Mouse (Mus musculus) G1E (cell line): ENCODE measurements around the gene Cyfip2. TPM values are rescaled to one million over a fixed set of nuclear protein-coding genes. Genes with fewer than 3 reads are reported as not detected.

Experiments
- ATAC-seq: 2 replicates; pipeline ENCODE4 v1.8.0; 2016; ENCODE audit warnings: mild to moderate bottlenecking; ENCODE audit not compliant: insufficient number of reproducible peaks, poor library complexity, low FRiP score, severe bottlenecking; ENCODE audit errors: extremely low read depth
- DNase-seq: peaks from one replicate; pipeline ENCODE4 v3.0.0; 2012; ENCODE audit warnings: low spot score
- H3K27me3 ChIP-seq: 2 replicates; pipeline ENCODE4 v1.6.1; 2012; ENCODE audit warnings: mild to moderate bottlenecking, low read length, inconsistent platforms; ENCODE audit not compliant: insufficient read depth
- H3K36me3 ChIP-seq: replicated peaks from 2 replicates; pipeline ENCODE3; 2012; ENCODE audit warnings: mild to moderate bottlenecking, inconsistent platforms
- H3K4me1 ChIP-seq: 2 replicates; pipeline ENCODE4 v1.6.1; 2012; ENCODE audit warnings: low read depth, low read length, inconsistent platforms, mixed read lengths; ENCODE audit not compliant: insufficient read depth
- H3K4me3 ChIP-seq: 2 replicates; pipeline ENCODE4 v1.5.1; 2012; ENCODE audit warnings: low read depth, mild to moderate bottlenecking, inconsistent platforms, low read length, moderate library complexity, mixed read lengths
- H3K9me3 ChIP-seq: replicated peaks from 2 replicates; pipeline ENCODE4 v1.6.1; 2012; ENCODE audit warnings: inconsistent platforms
- CTCF ChIP-seq: IDR thresholded peaks from 2 replicates; pipeline ENCODE4 v1.5.1; 2012; ENCODE audit warnings: low read depth, low read length, inconsistent platforms, mixed read lengths
- GATA1 ChIP-seq: IDR thresholded peaks from 2 replicates; pipeline ENCODE4 v1.6.1; 2012; ENCODE audit warnings: borderline replicate concordance, low read length, inconsistent platforms, mixed read lengths
- GATA2 ChIP-seq: IDR thresholded peaks from 2 replicates; pipeline ENCODE4 v1.6.1; 2012; ENCODE audit warnings: low read depth, low read length, inconsistent platforms, borderline replicate concordance
- POLR2AphosphoS5 ChIP-seq: IDR thresholded peaks from 2 replicates; pipeline ENCODE4 v1.6.1; 2012; ENCODE audit warnings: low read depth, low read length, inconsistent platforms; ENCODE audit not compliant: insufficient replicate concordance
- TAL1 ChIP-seq: conservative IDR thresholded peaks from 2 replicates; pipeline ENCODE4 v1.6.1; 2012; ENCODE audit warnings: low read depth, low read length, inconsistent platforms, mixed read lengths
- polyA plus RNA-seq: library from polyadenylated mRNA; stranded (reverse); fragments of >175 nt; gene quantifications from 2 replicates; pipeline ENCODE4 v1.2.3, GENCODE M21; 2012
- total RNA-seq, 2 experiments: library from RNA; stranded (forward) in 1 of 2; stranded (reverse) in 1 of 2; fragments of 200-1000 nt in 1 of 2; fragments of >200 nt in 1 of 2; fragmentation: Nextera tagmentation in 1 of 2; gene quantifications; 2 replicates each; pipeline ENCODE4 v1.2.3; 2014 to 2017

Cyfip2 gene
- total and polyA plus RNA-seq, 3 experiments: 1.3 to 2.9 (median 2.4) TPM

DNA sequence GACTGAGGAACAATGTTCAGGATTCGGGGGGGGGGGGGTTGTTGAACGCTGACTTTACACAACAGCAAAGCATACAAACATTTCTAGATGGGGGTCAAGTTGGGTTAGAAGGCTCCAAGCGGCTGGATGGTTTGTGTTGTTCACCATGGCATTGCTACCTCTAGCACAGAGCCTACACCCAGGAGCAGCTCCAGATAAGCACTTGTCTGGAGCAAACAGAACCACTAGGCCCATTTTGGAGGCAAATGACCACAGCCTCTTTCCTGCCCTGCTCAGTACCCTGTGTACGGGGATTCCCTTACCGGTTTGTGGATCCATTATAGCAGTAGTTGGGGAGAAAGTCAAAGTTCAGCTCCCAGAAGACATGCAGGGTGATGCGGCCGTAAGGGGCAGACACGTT, 70.7 kb downstream of the Cyfip2 start:
- TF ChIP-seq GATA1 (no peak), POLR2AphosphoS5 (no peak), CTCF (no peak), GATA2 (no peak), TAL1 (no peak)
- Histone ChIP-seq H3K4me1 (no peaks in the 10 kb centered on the region), H3K4me3 (no peak overlapping the region), H3K36me3 (no peaks in the 10 kb centered on the region), H3K27me3 (no peaks in the 10 kb centered on the region), H3K9me3 (no peaks in the 10 kb centered on the region)
- no peak for ATAC-seq
- no peak for DNase-seq

GRCm38 (mm10) chr11:46241150-46241673, 71.4 kb downstream of the Cyfip2 start:
- Histone ChIP-seq H3K27me3 (no peaks in the 10 kb centered on the region), H3K9me3 (no peaks in the 10 kb centered on the region), H3K36me3 (no peaks in the 10 kb centered on the region), H3K4me3 (no peak overlapping the region), H3K4me1 (no peaks in the 10 kb centered on the region)
- TF ChIP-seq CTCF (no peak), GATA2 (no peak), TAL1 (no peak), GATA1 (no peak), POLR2AphosphoS5 (no peak)
- ATAC-seq (peak; percentile 22; the same call in 1 of the 2 replicates), DNase-seq (no peak)

DNA sequence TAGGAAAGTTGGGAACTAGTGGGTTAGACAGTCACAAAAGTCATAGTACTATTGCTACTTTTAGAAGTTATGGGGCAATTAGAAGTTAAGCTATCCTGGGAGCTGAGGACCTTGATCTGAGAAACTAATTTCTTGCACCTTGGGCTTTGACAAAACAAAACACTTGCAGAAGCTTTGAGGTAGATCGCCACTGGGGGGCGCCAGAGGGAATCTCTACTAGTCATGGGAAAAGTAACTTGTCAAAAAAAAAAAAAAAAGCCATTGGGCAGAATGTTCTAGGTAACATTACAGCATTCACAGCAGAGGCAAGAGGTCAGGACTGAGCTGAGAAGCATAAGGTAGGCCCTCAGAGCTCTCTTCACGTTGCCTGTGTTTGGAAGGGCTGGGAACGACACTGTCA, 75.7 kb downstream of the Cyfip2 start:
- Histone ChIP-seq H3K27me3 (no peaks in the 10 kb centered on the region), H3K4me1 (no peaks in the 10 kb centered on the region), H3K9me3 (no peaks in the 10 kb centered on the region), H3K36me3 (no peaks in the 10 kb centered on the region), H3K4me3 (no peak overlapping the region)
- DNase-seq: peak; percentile 37
- no peak for ATAC-seq
- TF ChIP-seq TAL1 (no peak), GATA2 (no peak), GATA1 (no peak), CTCF (no peak), POLR2AphosphoS5 (no peak)

DNA sequence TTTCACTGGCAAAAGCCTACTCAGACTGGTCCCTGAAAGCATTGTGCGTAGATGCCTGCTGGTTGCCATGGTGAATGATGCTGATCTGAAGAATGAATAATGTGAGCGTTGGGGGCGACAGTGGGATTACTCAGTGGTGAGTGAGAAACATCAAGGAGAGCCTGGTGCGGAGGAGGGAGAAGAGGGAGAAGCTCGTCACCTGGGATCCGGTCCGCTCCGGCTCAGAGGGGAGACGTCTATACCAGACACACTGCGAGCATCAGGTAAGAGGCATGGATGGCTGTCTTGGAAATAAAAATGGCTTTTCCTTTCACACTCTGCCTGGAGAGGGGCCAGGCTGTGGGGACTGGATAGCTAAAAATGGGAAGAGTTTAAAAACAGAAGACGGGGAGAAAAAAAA, 77.3 kb downstream of the Cyfip2 start, which contains the start of gene Fndc9:
TSS of gene Fndc9 (plus strand) at position 198 of the 400 bp plus-strand sequence.
- Histone ChIP-seq H3K36me3 (no peaks in the 10 kb centered on the region), H3K4me3 (no peak within 1 kb of the TSS), H3K27me3 (no peaks in the 10 kb centered on the region), H3K9me3 (no peaks in the 10 kb centered on the region), H3K4me1 (no peaks in the 10 kb centered on the region)
- TF ChIP-seq GATA1: no peak
- no peak for TF ChIP-seq TAL1
- no peak for TF ChIP-seq POLR2AphosphoS5
- no peak for TF ChIP-seq GATA2
- TF ChIP-seq CTCF: no peak
- no peak for DNase-seq
- no peak for ATAC-seq

DNA sequence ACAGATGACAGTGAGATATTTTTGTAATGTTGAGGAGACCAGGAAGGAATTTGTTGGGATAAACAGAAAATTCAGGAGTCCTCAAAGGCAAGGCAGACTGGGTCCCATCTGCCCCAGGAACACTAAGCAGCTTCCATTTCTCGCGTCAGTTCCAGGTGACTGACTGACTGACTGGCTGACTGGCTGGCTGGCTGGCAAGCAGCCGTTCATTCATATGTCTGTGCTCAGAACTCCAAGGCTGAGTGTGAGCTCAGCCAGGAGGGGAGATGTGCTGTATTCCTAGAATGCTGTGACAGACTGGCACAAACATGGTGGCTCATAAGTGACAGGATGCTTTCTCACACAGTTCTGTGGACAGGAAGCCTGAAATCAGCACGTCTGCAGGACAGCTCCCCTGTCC, 78.7 kb downstream of the Cyfip2 start:
- Histone ChIP-seq H3K4me3 (no peak overlapping the region), H3K9me3 (no peaks in the 10 kb centered on the region), H3K4me1 (no peaks in the 10 kb centered on the region), H3K36me3 (no peaks in the 10 kb centered on the region), H3K27me3 (no peaks in the 10 kb centered on the region)
- ATAC-seq: no peak
- TF ChIP-seq CTCF: no peak
- no peak for TF ChIP-seq GATA2
- TF ChIP-seq POLR2AphosphoS5: no peak
- no peak for TF ChIP-seq GATA1
- TF ChIP-seq TAL1: no peak
- DNase-seq: no peak

- no peaks in the 10 kb centered on the region for H3K9me3 ChIP-seq
- H3K36me3 ChIP-seq: no peaks in the 10 kb centered on the region
- no peak overlapping the region for H3K4me3 ChIP-seq
- no peak for TF ChIP-seq TAL1
- TF ChIP-seq CTCF: no peak
- TF ChIP-seq GATA2: no peak
- no peak for TF ChIP-seq POLR2AphosphoS5
- TF ChIP-seq GATA1: no peak
- no peak for DNase-seq
- no peak for ATAC-seq
- H3K4me1 ChIP-seq: no peaks in the 10 kb centered on the region
- no peaks in the 10 kb centered on the region for H3K27me3 ChIP-seq
Observed at GRCm38 (mm10) chr11:46232803-46233202, 79.9 kb downstream of the Cyfip2 start.

- no peak overlapping the region for H3K4me3 ChIP-seq
- TF ChIP-seq TAL1 (no peak), GATA1 (no peak), GATA2 (no peak), CTCF (no peak), POLR2AphosphoS5 (no peak)
- no peak for ATAC-seq
- no peaks in the 10 kb centered on the region for H3K9me3 ChIP-seq
- H3K36me3 ChIP-seq: no peaks in the 10 kb centered on the region
- H3K27me3 ChIP-seq: no peaks in the 10 kb centered on the region
- no peaks in the 10 kb centered on the region for H3K4me1 ChIP-seq
- no peak for DNase-seq
Observed at GRCm38 (mm10) chr11:46230184-46230583, 82.5 kb downstream of the Cyfip2 start.
